Mouse (Mus musculus) embryo, embryonic 11.5 days (tissue): ENCODE measurements around the gene Olfr1195.
"Not testable (repeated sequence)": the region's sequence is repeated elsewhere in the genome, so short reads cannot be mapped to it uniquely, and the experiment has no call there.

Experiments used
- DNase-seq: peaks from one replicate; pipeline ENCODE4 v3.0.0-alpha.2; 2012; ENCODE audit warnings: low read depth, low spot score

The Olfr1195 gene

GRCm38 (mm10) chr2:88689087-88689486 lies at the start of gene Olfr1195:
Gene Olfr1195, minus strand, starts transcription at chr2:88689187.
- no peak for DNase-seq

GRCm38 (mm10) chr2:88732266-88732665 lies 43.3 kb upstream of the Olfr1195 start, which contains the start of gene Olfr1197:
Gene Olfr1197, minus strand, starts transcription at chr2:88732366.
- DNase-seq: no peak

GRCm38 (mm10) chr2:88704497-88704896 lies 15.5 kb upstream of the Olfr1195 start, which contains the start of gene Olfr1196:
Gene Olfr1196, minus strand, starts transcription at chr2:88704597.
- no peak for DNase-seq

GRCm38 (mm10) chr2:88675328-88675727 lies 13.7 kb downstream of the Olfr1195 start, which contains the start of gene Olfr1193:
Gene Olfr1193, plus strand, starts transcription at chr2:88675628.
- not testable (repeated sequence) for DNase-seq

- no peak for DNase-seq
Measured at GRCm38 (mm10) chr2:88648209-88648608, 40.8 kb downstream of the Olfr1195 start, which contains the start of gene Olfr1192-ps1. Gene Olfr1192-ps1, plus strand, starts transcription at chr2:88648509.

- DNase-seq: not testable (repeated sequence)
Measured at GRCm38 (mm10) chr2:88640242-88640641, 48.7 kb downstream of the Olfr1195 start, which contains the start of gene Olfr1191-ps1. Gene Olfr1191-ps1, plus strand, starts transcription at chr2:88640542.
